Mouse (Mus musculus): Measurements from ENCODE around the gene Ppp1r21.

Ppp1r21 gene

GRCm38 (mm10) chr17:88529519-88530235, at the start of gene Ppp1r21:
Gene Ppp1r21, plus strand, starts transcription at chr17:88530118.
- peak; percentile 97 for DNase-seq (ENCODE audit: low spot score)

GRCm38 (mm10) chr17:88480369-88480768, 49.5 kb upstream of the Ppp1r21 start:
- DNase-seq (ENCODE audit: low spot score): no peak

GRCm38 (mm10) chr17:88481062-88481461, 48.9 kb upstream of the Ppp1r21 start:
- no peak for DNase-seq (ENCODE audit: low spot score)

DNA sequence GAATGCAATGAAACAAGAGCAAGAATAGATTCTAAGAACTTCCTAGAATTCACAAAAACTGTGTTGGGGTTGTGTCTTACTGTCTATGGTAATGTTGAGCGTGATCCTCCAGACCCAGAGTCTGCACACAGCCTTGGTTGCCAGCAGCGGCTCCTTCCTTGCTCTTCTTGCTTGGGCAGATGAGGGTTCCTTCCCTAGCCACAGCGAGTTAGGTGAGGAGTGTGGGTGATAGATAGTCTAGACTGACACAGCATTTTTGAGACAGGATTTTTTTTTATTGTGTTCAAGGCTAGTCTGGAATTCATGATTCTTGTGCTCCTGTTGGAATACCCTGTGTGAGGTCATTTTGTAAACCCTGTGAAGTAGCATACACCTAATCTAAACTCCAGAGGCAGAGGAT, 48.3 kb upstream of the Ppp1r21 start:
- DNase-seq (ENCODE audit: low spot score): no peak

DNA sequence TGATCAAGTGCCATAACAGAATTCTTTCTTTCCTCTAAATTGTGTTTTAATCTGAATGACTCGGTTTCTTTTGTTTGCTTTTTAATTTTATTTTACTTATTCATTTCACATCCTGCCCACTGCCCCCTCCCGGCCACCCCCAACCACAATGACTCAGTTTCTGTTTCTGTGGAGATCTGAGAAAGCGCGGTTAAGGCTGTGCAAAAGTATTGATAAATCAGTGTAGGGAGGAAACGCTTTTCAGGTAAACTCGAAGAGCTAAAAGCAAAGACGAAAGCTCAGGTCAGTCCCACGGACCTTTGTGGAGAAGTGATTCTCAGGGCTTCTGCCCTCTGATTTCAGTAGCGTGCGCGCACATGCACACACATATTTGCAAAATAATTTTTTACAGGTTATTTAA, 45.4 kb upstream of the Ppp1r21 start:
- DNase-seq (ENCODE audit: low spot score): no peak

GRCm38 (mm10) chr17:88484951-88485350, 45.0 kb upstream of the Ppp1r21 start:
- no peak for DNase-seq (ENCODE audit: low spot score)

DNA sequence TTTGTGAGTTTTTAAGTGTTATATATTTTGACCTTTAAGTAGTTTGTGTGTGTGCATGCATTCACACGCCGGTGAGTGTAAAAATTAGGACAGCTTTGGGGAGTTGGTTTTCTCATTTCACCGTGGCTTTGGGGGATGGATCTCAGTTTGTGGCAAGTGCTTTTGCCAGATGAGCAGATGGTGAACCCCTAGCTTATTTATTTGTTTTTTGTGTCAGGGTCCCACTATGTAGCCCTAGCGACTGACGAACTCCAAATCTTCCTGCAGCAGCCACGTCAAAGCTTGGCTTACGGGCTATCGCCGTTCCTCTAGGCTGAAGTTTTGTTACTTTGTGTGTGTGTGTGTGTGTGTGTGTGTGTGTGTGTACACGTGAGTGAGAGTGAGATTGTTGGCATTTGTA, 39.4 kb upstream of the Ppp1r21 start:
- DNase-seq (ENCODE audit: low spot score): no peak

GRCm38 (mm10) chr17:88491366-88492106, 38.4 kb upstream of the Ppp1r21 start:
- DNase-seq (ENCODE audit: low spot score): no peak

- DNase-seq (ENCODE audit: low spot score): no peak
These were observed 37.8 kb upstream of the Ppp1r21 start for GRCm38 (mm10) chr17:88492107-88492460.

GRCm38 (mm10) chr17:88493551-88493950, 36.4 kb upstream of the Ppp1r21 start:
- DNase-seq (ENCODE audit: low spot score): no peak

GRCm38 (mm10) chr17:88494121-88494771, 35.7 kb upstream of the Ppp1r21 start:
- DNase-seq (ENCODE audit: low spot score): no peak

DNA sequence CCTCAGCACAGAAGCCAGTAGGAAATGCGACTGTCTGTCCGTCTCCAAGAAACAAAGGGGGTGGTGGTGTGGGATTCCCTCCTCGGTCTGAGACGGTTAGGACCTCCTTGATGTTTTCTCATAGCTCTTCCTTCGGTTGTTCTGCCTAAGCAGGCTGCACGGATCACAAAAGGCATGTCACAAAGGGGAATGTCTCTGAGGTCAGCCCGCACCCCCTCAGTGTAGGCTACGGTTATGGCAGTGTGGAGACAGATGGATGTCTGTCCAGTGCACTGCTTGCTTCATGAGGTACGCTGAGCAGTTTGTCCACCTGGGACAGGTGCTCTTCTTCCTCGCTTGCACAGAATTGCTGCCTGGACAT, 35.2 kb upstream of the Ppp1r21 start:
- DNase-seq (ENCODE audit: low spot score): no peak

GRCm38 (mm10) chr17:88498090-88498682, 31.7 kb upstream of the Ppp1r21 start:
- no peak for DNase-seq (ENCODE audit: low spot score)

GRCm38 (mm10) chr17:88504056-88504455, 25.9 kb upstream of the Ppp1r21 start:
- DNase-seq (ENCODE audit: low spot score): no peak

DNA sequence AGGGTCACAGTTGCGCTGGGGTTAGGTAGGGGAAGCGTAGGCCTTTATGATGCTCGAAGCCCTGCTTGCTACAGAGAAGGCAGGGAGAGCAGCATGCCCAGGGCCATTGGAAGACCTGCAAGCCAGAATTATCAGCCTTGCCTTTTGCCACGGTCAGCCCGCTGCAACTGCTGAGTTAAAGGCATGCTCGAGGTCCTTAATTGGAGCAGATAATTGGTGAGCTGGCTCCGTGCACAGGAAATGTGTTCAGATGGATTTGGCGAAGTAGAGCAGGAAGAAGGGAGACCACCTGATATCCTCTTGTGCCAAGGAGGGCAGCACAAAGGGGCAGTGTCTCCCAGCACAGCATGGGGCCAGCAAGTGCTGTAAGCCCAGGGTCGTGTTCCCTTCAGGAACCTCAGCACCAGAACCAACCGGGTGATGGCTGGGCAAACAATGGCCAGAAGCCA, 24.6 kb upstream of the Ppp1r21 start:
- no peak for DNase-seq (ENCODE audit: low spot score)

DNA sequence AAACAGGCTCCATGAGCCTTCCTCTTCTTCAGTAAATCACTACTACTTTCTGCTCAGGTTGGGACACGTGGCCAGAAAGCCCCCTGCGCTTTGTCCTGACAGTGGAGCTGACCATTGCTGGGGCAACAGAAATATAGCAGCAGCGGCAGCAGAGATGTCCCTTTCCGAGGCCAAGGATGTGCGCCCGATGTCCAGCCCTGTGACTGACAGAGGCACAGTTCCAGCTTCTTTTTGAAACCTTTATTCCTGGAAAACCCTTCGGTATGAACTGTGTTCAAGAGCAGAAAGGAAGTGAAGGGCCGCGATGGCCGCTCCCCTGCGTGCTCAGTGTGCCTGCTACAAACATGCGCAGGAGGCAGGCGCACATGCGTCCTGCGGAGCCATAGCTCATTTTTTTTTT, 24.0 kb upstream of the Ppp1r21 start:
- no peak for DNase-seq (ENCODE audit: low spot score)

DNA sequence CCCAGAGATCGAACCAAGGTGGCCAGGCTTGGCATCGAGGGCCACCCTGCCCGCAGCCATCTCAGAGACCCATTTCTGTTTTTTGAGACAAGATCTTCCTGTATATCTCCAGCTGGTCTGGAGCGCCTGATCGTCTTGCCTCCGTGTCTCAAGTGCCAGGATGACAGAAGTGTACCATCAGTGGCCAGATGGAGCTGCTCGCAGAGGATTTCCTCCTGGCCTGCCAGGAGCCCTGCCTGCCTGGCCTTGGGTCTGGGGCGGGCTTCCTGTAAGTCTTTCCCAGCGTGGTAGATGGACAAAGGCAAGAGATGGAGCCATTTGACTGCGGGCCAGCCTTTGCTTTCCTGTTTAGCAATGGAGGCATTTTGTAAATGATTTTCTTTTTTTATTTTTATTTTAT, 22.5 kb upstream of the Ppp1r21 start:
- DNase-seq (ENCODE audit: low spot score): no peak

DNA sequence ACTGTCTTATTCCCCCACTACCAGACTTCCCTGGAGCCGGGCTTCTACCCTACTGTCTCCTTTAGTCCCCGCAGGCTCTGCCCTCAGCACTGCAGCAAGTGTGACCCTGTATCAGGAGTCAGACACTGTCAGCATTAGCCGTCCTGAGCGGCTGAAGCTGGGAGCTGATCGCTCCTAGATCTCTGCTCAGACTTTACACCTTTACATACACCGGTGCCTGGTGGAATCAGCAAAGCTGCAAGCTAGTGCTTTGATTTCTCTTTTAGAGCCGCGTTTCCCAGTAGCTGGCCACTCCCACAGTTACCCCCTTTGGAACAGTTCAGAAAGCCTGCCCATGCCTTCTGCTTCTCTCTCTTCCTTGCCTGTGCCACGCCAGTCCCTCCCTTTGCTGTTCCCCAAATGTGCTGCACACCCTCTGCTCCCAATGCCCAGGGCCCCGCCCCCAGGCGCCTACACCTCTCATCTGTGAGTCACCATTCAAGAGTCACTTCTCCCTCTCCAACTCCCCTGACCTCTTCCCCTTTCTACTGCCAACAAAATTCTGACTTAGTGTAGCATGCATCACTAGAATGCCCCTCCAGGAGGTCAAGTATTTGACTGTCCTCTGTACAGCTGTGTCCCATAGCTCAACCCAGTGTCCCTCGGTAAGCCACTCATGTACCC, 20.9 kb upstream of the Ppp1r21 start:
- peak; percentile 78 for DNase-seq (ENCODE audit: low spot score)

GRCm38 (mm10) chr17:88509999-88510398, 19.9 kb upstream of the Ppp1r21 start:
- DNase-seq (ENCODE audit: low spot score): no peak

GRCm38 (mm10) chr17:88511095-88511551, 18.8 kb upstream of the Ppp1r21 start:
- DNase-seq (ENCODE audit: low spot score): peak; percentile 88

GRCm38 (mm10) chr17:88516477-88516876, 13.4 kb upstream of the Ppp1r21 start:
- no peak for DNase-seq (ENCODE audit: low spot score)

DNA sequence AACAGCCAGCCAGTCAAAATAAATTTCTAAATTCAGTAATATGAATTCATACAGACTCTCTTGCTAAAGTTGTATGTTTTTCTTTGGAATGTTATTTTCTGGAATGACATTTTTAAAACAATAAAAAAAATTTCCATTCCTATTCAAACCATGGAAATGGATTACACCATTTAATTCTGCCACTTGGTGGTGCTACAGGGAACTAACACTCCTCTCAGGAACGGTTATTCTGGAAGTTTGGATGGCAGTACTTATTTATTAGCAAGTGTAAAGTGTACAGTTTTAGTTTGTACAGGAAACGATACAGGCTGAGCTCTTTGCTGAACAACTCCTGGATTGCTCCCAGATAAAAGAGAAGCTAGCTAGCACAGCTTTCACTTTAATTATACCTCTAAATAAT, 2.1 kb upstream of the Ppp1r21 start:
- DNase-seq (ENCODE audit: low spot score): no peak

All from urinary bladder, postnatal 25 days (tissue).